Mouse (Mus musculus) spleen, postnatal 14 days (tissue): ENCODE data around the gene Crhr2.

ENCODE experiments used
- DNase-seq, 2 experiments: peaks; one replicate each; pipeline ENCODE4 v3.0.0; 2021 to 2022; ENCODE audit warnings: low spot score in 2 of 2

The Crhr2 gene

GRCm38 (mm10) chr6:55123056-55123455 lies 9.8 kb downstream of the Crhr2 start:
- no peak for DNase-seq

- no peak for DNase-seq
Observed at GRCm38 (mm10) chr6:55117325-55118109, 15.3 kb downstream of the Crhr2 start.

GRCm38 (mm10) chr6:55108358-55108757 lies 24.5 kb downstream of the Crhr2 start:
- DNase-seq = peak in 1 of 2 experiments; percentile 4

- DNase-seq = no peak
Observed at GRCm38 (mm10) chr6:55098603-55099002, 34.2 kb downstream of the Crhr2 start.

- DNase-seq = no peak
Observed at GRCm38 (mm10) chr6:55098030-55098429, 34.8 kb downstream of the Crhr2 start.

GRCm38 (mm10) chr6:55093431-55094146 lies 39.2 kb downstream of the Crhr2 start:
- DNase-seq = no peak

- no peak for DNase-seq
Observed at GRCm38 (mm10) chr6:55091396-55091795, 41.4 kb downstream of the Crhr2 start.

GRCm38 (mm10) chr6:55090639-55091038 lies 42.2 kb downstream of the Crhr2 start:
- DNase-seq = no peak

GRCm38 (mm10) chr6:55087355-55087754 lies 45.5 kb downstream of the Crhr2 start:
- DNase-seq = no peak

- DNase-seq = no peak
Observed at GRCm38 (mm10) chr6:55082261-55083051, 50.4 kb downstream of the Crhr2 start.

- DNase-seq = no peak
Observed at GRCm38 (mm10) chr6:55081379-55081778, 51.4 kb downstream of the Crhr2 start.

- no peak for DNase-seq
Observed at GRCm38 (mm10) chr6:55076561-55077255, 56.1 kb downstream of the Crhr2 start.

GRCm38 (mm10) chr6:55065903-55066302 lies 66.9 kb downstream of the Crhr2 start:
- no peak for DNase-seq

- DNase-seq = no peak
Observed at GRCm38 (mm10) chr6:55064477-55064827, 68.4 kb downstream of the Crhr2 start.

GRCm38 (mm10) chr6:55063793-55064476 lies 68.9 kb downstream of the Crhr2 start:
- no peak for DNase-seq

GRCm38 (mm10) chr6:55062200-55062599 lies 70.6 kb downstream of the Crhr2 start:
- no peak for DNase-seq

GRCm38 (mm10) chr6:55061328-55061727 lies 71.5 kb downstream of the Crhr2 start:
- DNase-seq = no peak

GRCm38 (mm10) chr6:55060241-55060825 lies 72.5 kb downstream of the Crhr2 start:
- DNase-seq = no peak

- no peak for DNase-seq
Observed at GRCm38 (mm10) chr6:55057427-55057826, 75.4 kb downstream of the Crhr2 start.

- no peak for DNase-seq
Observed at GRCm38 (mm10) chr6:55054491-55054890, 78.3 kb downstream of the Crhr2 start.

GRCm38 (mm10) chr6:55049186-55049585 lies 83.6 kb downstream of the Crhr2 start:
- DNase-seq = no peak
